Mouse (Mus musculus) lung, adult 2 months (tissue): ENCODE measurements around the gene Qrich2.

Experiments used
- CTCF ChIP-seq: fragments of 200-500 bp; IDR thresholded peaks from 2 replicates; pipeline ENCODE4 v1.5.1; 2011; ENCODE audit warnings: mild to moderate bottlenecking, low read length, control low read depth; ENCODE audit not compliant: insufficient read depth
- POLR2A ChIP-seq: fragments of 200-500 bp; IDR thresholded peaks from 2 replicates; pipeline ENCODE4 v1.6.1; 2011; ENCODE audit warnings: low read depth, mild to moderate bottlenecking, control low read depth, low read length, borderline replicate concordance; ENCODE audit errors: extremely low read depth

- TF ChIP-seq CTCF (no peak), POLR2A (no peak)
Measured at GRCm38 (mm10) chr11:116481776-116482175, 15.7 kb upstream of the Qrich2 start.
